13 mouse cellular contexts compared by ENCODE assay signal in genomic region chr2:102142197-102142623, GRCm38 (mm10). TPM values are rescaled to one million over a fixed set of nuclear protein-coding genes. Genes with fewer than 3 reads are reported as not detected.
A peak's percentile ranks its signal among the peaks of the same experiment; 100 is the strongest.
DNase-seq lines count a peak whose midpoint lies in the region; ATAC-seq and TF ChIP-seq lines count a peak whose summit lies in the region.
"Had no signal": no experiment of that assay in that cellular context is flagged by ENCODE, and none has a peak within 500 bp of the region (broad histone marks: within the 10 kb centered on the region; RNA-seq: fewer than 3 reads in every experiment).

No protein-coding gene starts in this region.

- H3K4me2 ChIP-seq in midbrain, embryonic 13.5 days (replicated peaks) = no peak overlapping the region
- H3K4me2 ChIP-seq in midbrain, postnatal 0 days (ENCODE audit: low read depth, low read length, poor library complexity, severe bottlenecking) = no peak overlapping the region
- H3K4me2 ChIP-seq in kidney, embryonic 15.5 days = no peak overlapping the region
- H3K4me2 ChIP-seq in neural tube, embryonic 15.5 days = no peak overlapping the region

- peak; percentile 31 for DNase-seq in gastrocnemius, adult 2 months
- DNase-seq in gastrocnemius, adult 8-10 months (ENCODE audit: low spot score in 2 of 2) = no peak
- no peak for DNase-seq in midbrain, postnatal 0 days (ENCODE audit: low spot score)
- DNase-seq in natural killer cell, adult 2 months (ENCODE audit: low spot score in 2 of 2) = no peak
- DNase-seq: cerebellum, adult 9-10 months; forebrain, postnatal 0 days; thymus, adult 2 months had no signal

- H3K4me3 ChIP-seq in gastrocnemius, adult 2 months = no peak overlapping the region
- no peak overlapping the region for H3K4me3 ChIP-seq in midbrain, embryonic 13.5 days (replicated peaks)
- no peak overlapping the region for H3K4me3 ChIP-seq in midbrain, postnatal 0 days (ENCODE audit: low read depth, low read length)
- no peak overlapping the region for H3K4me3 ChIP-seq in kidney, embryonic 15.5 days (replicated peaks)
- no peak overlapping the region for H3K4me3 ChIP-seq in neural tube, embryonic 15.5 days (replicated peaks)

- H3K9me3 ChIP-seq in midbrain, embryonic 13.5 days = no peaks in the 10 kb centered on the region
- H3K9me3 ChIP-seq in midbrain, postnatal 0 days (ENCODE audit: low read length) = no peaks in the 10 kb centered on the region
- H3K9me3 ChIP-seq in kidney, embryonic 15.5 days (replicated peaks) = no peaks in the 10 kb centered on the region
- no peaks in the 10 kb centered on the region for H3K9me3 ChIP-seq in neural tube, embryonic 15.5 days (replicated peaks)

- TF ChIP-seq CTCF in gastrocnemius, adult 2 months (IDR thresholded peaks at IDR 0.05) = no peak
- TF ChIP-seq CTCF in midbrain, postnatal 0 days (IDR thresholded peaks at IDR 0.05) = no peak

- peak overlapping the region; percentile 62 for H3K27ac ChIP-seq in gastrocnemius, adult 2 months
- H3K27ac ChIP-seq in midbrain, embryonic 13.5 days = peak overlapping the region; percentile 60
- H3K27ac ChIP-seq in midbrain, postnatal 0 days (ENCODE audit: low read depth, low read length) = no peak overlapping the region
- H3K27ac ChIP-seq in kidney, embryonic 15.5 days = no peak overlapping the region
- H3K27ac ChIP-seq in neural tube, embryonic 15.5 days (replicated peaks) = 0 out of 2 replicates have a peak overlapping the region, but pooled peaks have one; percentile 30

- H3K36me3 ChIP-seq in midbrain, embryonic 13.5 days = no peaks in the 10 kb centered on the region
- no peaks in the 10 kb centered on the region for H3K36me3 ChIP-seq in midbrain, postnatal 0 days (ENCODE audit: insufficient read depth, low read length)
- H3K36me3 ChIP-seq in kidney, embryonic 15.5 days = no peaks in the 10 kb centered on the region
- H3K36me3 ChIP-seq in neural tube, embryonic 15.5 days = no peaks in the 10 kb centered on the region

- H3K27me3 ChIP-seq in midbrain, embryonic 13.5 days = no peaks in the 10 kb centered on the region
- no peaks in the 10 kb centered on the region for H3K27me3 ChIP-seq in midbrain, postnatal 0 days (ENCODE audit: insufficient read depth, low read length)
- 0 out of 2 replicates have a peak, but pooled peaks cover 2% of the 10 kb centered on the region for H3K27me3 ChIP-seq in kidney, embryonic 15.5 days
- H3K27me3 ChIP-seq in neural tube, embryonic 15.5 days (replicated peaks) = no peaks in the 10 kb centered on the region

- H3K4me1 ChIP-seq in midbrain, embryonic 13.5 days (replicated peaks) = peaks cover 45% of the 10 kb centered on the region
- peaks cover 14% of the 10 kb centered on the region for H3K4me1 ChIP-seq in midbrain, postnatal 0 days (ENCODE audit: insufficient read depth, low read length)
- H3K4me1 ChIP-seq in kidney, embryonic 15.5 days = peaks cover 56% of the 10 kb centered on the region
- H3K4me1 ChIP-seq in neural tube, embryonic 15.5 days = peaks cover 38% of the 10 kb centered on the region

- intact Hi-C loops in gastrocnemius, adult 2 months (cut with DNase I) = no loop called here

- ATAC-seq in midbrain, embryonic 13.5 days = peak; percentile 5; the same call in 1 of the 2 replicates
- no peak for ATAC-seq in midbrain, postnatal 0 days (ENCODE audit: low FRiP score)
- 0 out of 2 replicates have a peak, but pooled peaks have one; percentile 12 for ATAC-seq in kidney, embryonic 15.5 days (replicated peaks; ENCODE audit: low FRiP score)
- no peak for ATAC-seq in neural tube, embryonic 15.5 days (ENCODE audit: low FRiP score)
- no peak for ATAC-seq in cerebellum, adult (ENCODE audit: insufficient number of reproducible peaks, low FRiP score, low TSS enrichment)
- ATAC-seq: activated CD4-positive, CD25-positive, alpha-beta regulatory T cell, adult 4 months; CD4-positive, CD25-positive, alpha-beta regulatory T cell, adult 4 months; forebrain, postnatal 0 days had no signal

- WGBS in midbrain, embryonic 13.5 days = 78% methylated on average over 4 of the region's 4 CpGs
- WGBS in midbrain, postnatal 0 days = 63% methylated on average over 4 of the region's 4 CpGs
- WGBS in kidney, embryonic 15.5 days = 49% methylated on average over 4 of the region's 4 CpGs
- WGBS in neural tube, embryonic 15.5 days = 57% methylated on average over 4 of the region's 4 CpGs

- H3K9ac ChIP-seq in midbrain, embryonic 13.5 days (replicated peaks) = no peak overlapping the region
- no peak overlapping the region for H3K9ac ChIP-seq in midbrain, postnatal 0 days (replicated peaks; ENCODE audit: low read length, poor library complexity, severe bottlenecking)
- no peak overlapping the region for H3K9ac ChIP-seq in kidney, embryonic 15.5 days
- no peak overlapping the region for H3K9ac ChIP-seq in neural tube, embryonic 15.5 days (replicated peaks)
- H3K9ac ChIP-seq: forebrain, postnatal 0 days had no signal

RNA-seq across cellular contexts. Expression of gene Ldlrad3, which starts 44.0 kb away (rescaled TPM):
- total RNA-seq in gastrocnemius, adult 2 months (2021) = 1 to 10 TPM; 4.5 to 5.9 TPM
- 1 to 10 TPM; 3.4 to 4.9 (median 3.8) TPM for total RNA-seq in gastrocnemius, adult 8-10 months (2022)
- 41.6 and 43.3 TPM in 2 replicates for polyA plus RNA-seq in midbrain, embryonic 13.5 days (2015; fragmentation: Nextera tagmentation; extraction: Ambion mirVana)
- total RNA-seq in midbrain, postnatal 0 days (2014; rRNA removed) = 25.0 and 26.6 TPM in 2 replicates
- 17.6 and 18.4 TPM in 2 replicates for polyA plus RNA-seq in midbrain, postnatal 0 days (2015; fragmentation: Nextera tagmentation; extraction: Ambion mirVana)
- 38.0 and 40.4 TPM in 2 replicates for polyA plus RNA-seq in kidney, embryonic 15.5 days (2015; fragmentation: Nextera tagmentation; extraction: Ambion mirVana)
- polyA plus RNA-seq in neural tube, embryonic 15.5 days (2015; fragmentation: Nextera tagmentation; extraction: Ambion mirVana) = 30.7 and 32.6 TPM in 2 replicates

Comparison
In these comparisons a context has a peak if more than half of its experiments do, and no peak if none do; other contexts are left out.
1. H3K27ac ChIP-seq: peak in gastrocnemius, adult 2 months (single experiment), midbrain, embryonic 13.5 days (single experiment) and neural tube, embryonic 15.5 days (single experiment); none in midbrain, postnatal 0 days (single experiment) and kidney, embryonic 15.5 days (single experiment).
2. ATAC-seq: peak in midbrain, embryonic 13.5 days (single experiment) and kidney, embryonic 15.5 days (single experiment); none in midbrain, postnatal 0 days (single experiment), neural tube, embryonic 15.5 days (single experiment) and cerebellum, adult (single experiment).